ENCODE assay signal across 13 mouse cellular contexts in genomic region chr10:59992024-59992423, GRCm38 (mm10).
"Had no signal": no experiment of that assay in that cellular context is flagged by ENCODE, and none has a peak within 500 bp of the region (broad histone marks: within the 10 kb centered on the region; RNA-seq: fewer than 3 reads in every experiment).

No protein-coding gene starts in this region.

- DNase-seq: kidney, postnatal 4 days; lung, postnatal 14 days; thymus, postnatal 4 days had no signal

- H3K4me3 ChIP-seq: layer of hippocampus, adult 2 months; limb, embryonic 10.5 days; liver, embryonic 12.5 days; lung, embryonic 15.5 days; megakaryocyte, embryonic 14.5 days; midbrain, embryonic 15.5 days; neural tube, embryonic 12.5 days had no signal

- H3K9me3 ChIP-seq: limb, embryonic 10.5 days; liver, embryonic 12.5 days; lung, embryonic 15.5 days; megakaryocyte, embryonic 14.5 days; midbrain, embryonic 15.5 days; neural tube, embryonic 12.5 days had no signal

- H3K27me3 ChIP-seq: liver, embryonic 12.5 days; lung, embryonic 15.5 days; megakaryocyte, embryonic 14.5 days; midbrain, embryonic 15.5 days; neural tube, embryonic 12.5 days had no signal

- H3K27ac ChIP-seq: layer of hippocampus, adult 2 months; limb, embryonic 10.5 days; liver, embryonic 12.5 days; lung, embryonic 15.5 days; macrophage; midbrain, embryonic 15.5 days; neural tube, embryonic 12.5 days; stomach, postnatal 0 days had no signal

- H3K4me2 ChIP-seq: liver, embryonic 12.5 days; lung, embryonic 15.5 days; midbrain, embryonic 11.5 days; midbrain, embryonic 15.5 days; neural tube, embryonic 12.5 days had no signal

- H3K4me1 ChIP-seq: liver, embryonic 12.5 days; lung, embryonic 15.5 days; midbrain, embryonic 15.5 days; neural tube, embryonic 12.5 days had no signal

- H3K9ac ChIP-seq: liver, embryonic 12.5 days; lung, embryonic 15.5 days; midbrain, embryonic 15.5 days; neural tube, embryonic 12.5 days had no signal

- ATAC-seq: liver, embryonic 12.5 days; midbrain, embryonic 15.5 days had no signal
